Mouse (Mus musculus) hindbrain, embryonic 15.5 days (tissue): ENCODE measurements around the gene Cd82. TPM values are rescaled to one million over a fixed set of nuclear protein-coding genes. Genes with fewer than 3 reads are reported as not detected.
A peak's percentile ranks its signal among the peaks of the same experiment; 100 is the strongest.

Experiments
- ATAC-seq: fragments of 200-750 bp; cut with Nextera tagmentation; 2 replicates; pipeline ENCODE4 v1.8.0; 2017; ENCODE audit warnings: low read depth, moderate number of reproducible peaks, moderate TSS enrichment; ENCODE audit not compliant: low FRiP score
- H3K27ac ChIP-seq: fragments of 300-500 bp; sonication (generic); replicated peaks from 2 replicates; pipeline ENCODE4 v1.5.1; 2015; ENCODE audit warnings: mild to moderate bottlenecking, inconsistent platforms
- H3K27me3 ChIP-seq: fragments of 300-500 bp; sonication (generic); 2 replicates; pipeline ENCODE4 v1.6.1; 2015; ENCODE audit warnings: control low read depth, inconsistent platforms
- H3K36me3 ChIP-seq: fragments of 300-500 bp; sonication (generic); 2 replicates; pipeline ENCODE4 v1.6.1; 2015; ENCODE audit warnings: control low read depth, inconsistent platforms
- H3K4me1 ChIP-seq: fragments of 300-500 bp; sonication (generic); replicated peaks from 2 replicates; pipeline ENCODE4 v1.6.1; 2015; ENCODE audit warnings: control low read depth, inconsistent platforms
- H3K4me2 ChIP-seq: fragments of 300-500 bp; sonication (generic); 2 replicates; pipeline ENCODE4 v1.6.1; 2015; ENCODE audit warnings: moderate library complexity, mild to moderate bottlenecking, inconsistent platforms
- H3K4me3 ChIP-seq: fragments of 300-500 bp; sonication (generic); 2 replicates; pipeline ENCODE4 v1.5.1; 2015; ENCODE audit warnings: mild to moderate bottlenecking, inconsistent platforms
- H3K9ac ChIP-seq: fragments of 300-500 bp; sonication (generic); 2 replicates; pipeline ENCODE4 v1.6.1; 2015; ENCODE audit warnings: inconsistent platforms
- H3K9me3 ChIP-seq: fragments of 300-500 bp; sonication (generic); 2 replicates; pipeline ENCODE4 v1.6.1; 2016; ENCODE audit warnings: control low read depth, inconsistent platforms
- WGBS: fragments of 180-500 bp; shearing (Covaris S2); methylation state at CpG from one replicate; pipeline ENCODE4 v1.1.7; 2015; 5-methylcytosine and 5-hydroxymethylcytosine counted together
- polyA plus RNA-seq: library from polyadenylated mRNA; unstranded; fragments of >200 nt; fragmentation: Nextera tagmentation; extraction: Ambion mirVana; gene quantifications from 2 replicates; pipeline ENCODE4 v1.2.1, GENCODE M21; 2015

The Cd82 gene
- polyA plus RNA-seq, 1 experiment from 2014 or later, result 25.5 TPM

GRCm38 (mm10) chr2:93403267-93403666 is 59.7 kb downstream of the Cd82 start:
- no peak for ATAC-seq
- H3K4me1 ChIP-seq, result peaks cover 3% of the 10 kb centered on the region; the same call in 1 of the 2 replicates
- H3K27ac ChIP-seq, result no peak overlapping the region
- H3K9ac ChIP-seq, result no peak overlapping the region
- H3K27me3 ChIP-seq, result no peaks in the 10 kb centered on the region
- H3K4me3 ChIP-seq, result no peak overlapping the region
- H3K4me2 ChIP-seq, result no peak overlapping the region
- 83% methylated on average over 6 of the region's 6 CpGs for WGBS
- H3K9me3 ChIP-seq, result no peaks in the 10 kb centered on the region
- H3K36me3 ChIP-seq, result no peaks in the 10 kb centered on the region

- Histone ChIP-seq H3K27ac (no peak overlapping the region), H3K27me3 (no peaks in the 10 kb centered on the region), H3K36me3 (no peaks in the 10 kb centered on the region), H3K9ac (no peak overlapping the region), H3K4me1 (peaks cover 22% of the 10 kb centered on the region), H3K4me2 (no peak overlapping the region), H3K4me3 (no peak overlapping the region), H3K9me3 (no peaks in the 10 kb centered on the region)
- no peak for ATAC-seq
- 29% methylated on average over 6 of the region's 6 CpGs for WGBS
Observed at GRCm38 (mm10) chr2:93391198-93391597, 71.7 kb downstream of the Cd82 start.

GRCm38 (mm10) chr2:93390170-93390926 is 72.6 kb downstream of the Cd82 start:
- ATAC-seq, result peak; percentile 56; the same call in 1 of the 2 replicates
- H3K9ac ChIP-seq, result no peak overlapping the region
- H3K9me3 ChIP-seq, result no peaks in the 10 kb centered on the region
- no peaks in the 10 kb centered on the region for H3K36me3 ChIP-seq
- peaks cover 22% of the 10 kb centered on the region for H3K4me1 ChIP-seq
- 27% methylated on average over 11 of the region's 11 CpGs for WGBS
- no peaks in the 10 kb centered on the region for H3K27me3 ChIP-seq
- H3K4me3 ChIP-seq, result no peak overlapping the region
- no peak overlapping the region for H3K4me2 ChIP-seq
- H3K27ac ChIP-seq, result 0 out of 2 replicates have a peak overlapping the region, but pooled peaks have one; percentile 21

DNA sequence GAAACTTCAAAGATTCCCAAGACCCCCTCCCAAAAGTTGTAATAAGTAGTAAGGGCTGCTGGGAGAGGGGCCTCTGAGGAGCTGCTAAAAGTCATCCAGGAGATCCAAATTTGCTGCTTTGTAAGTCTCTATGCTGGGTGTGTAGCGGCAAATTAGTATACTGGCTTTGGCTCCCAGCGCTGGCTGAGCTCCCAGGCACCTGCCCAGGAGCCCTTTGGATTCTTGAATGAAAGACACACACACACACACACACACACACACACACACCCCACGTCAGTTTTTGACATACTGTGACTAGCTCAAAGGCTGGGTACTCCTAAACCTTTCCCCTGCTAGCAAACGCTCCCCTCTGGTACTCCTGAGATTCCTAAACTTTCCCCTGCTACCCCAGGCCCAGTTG is 76.0 kb downstream of the Cd82 start:
- H3K36me3 ChIP-seq, result no peaks in the 10 kb centered on the region
- WGBS, result 65% methylated on average over 4 of the region's 4 CpGs

DNA sequence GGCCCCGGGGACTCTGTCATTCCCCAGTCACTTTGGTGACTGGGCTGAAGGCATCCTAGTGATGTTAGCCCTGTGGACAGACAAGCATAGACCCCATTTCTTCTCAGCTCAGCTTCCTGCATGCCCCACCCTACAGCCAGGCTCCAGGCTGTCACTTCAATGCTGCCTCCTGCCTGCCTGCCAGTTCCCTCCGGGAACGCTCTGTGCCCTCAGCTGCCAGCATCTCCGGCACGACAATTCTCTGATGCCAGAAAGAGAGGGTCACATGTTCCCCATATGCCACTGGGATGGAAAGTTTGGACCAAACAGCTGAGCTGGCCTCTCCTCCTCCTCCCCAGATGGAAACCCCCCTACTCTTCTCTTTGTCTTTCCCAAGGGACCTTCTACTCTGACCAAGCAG is 79.1 kb downstream of the Cd82 start:
- ATAC-seq, result no peak
- Histone ChIP-seq H3K4me3 (no peak overlapping the region), H3K27ac (no peak overlapping the region)

More for the DNA sequence above, 76.0 kb downstream of the Cd82 start:
- Histone ChIP-seq H3K27me3 (no peaks in the 10 kb centered on the region), H3K4me3 (no peak overlapping the region), H3K4me1 (peaks cover 22% of the 10 kb centered on the region), H3K9me3 (no peaks in the 10 kb centered on the region), H3K27ac (no peak overlapping the region), H3K4me2 (no peak overlapping the region), H3K9ac (no peak overlapping the region)
- ATAC-seq, result no peak

DNA sequence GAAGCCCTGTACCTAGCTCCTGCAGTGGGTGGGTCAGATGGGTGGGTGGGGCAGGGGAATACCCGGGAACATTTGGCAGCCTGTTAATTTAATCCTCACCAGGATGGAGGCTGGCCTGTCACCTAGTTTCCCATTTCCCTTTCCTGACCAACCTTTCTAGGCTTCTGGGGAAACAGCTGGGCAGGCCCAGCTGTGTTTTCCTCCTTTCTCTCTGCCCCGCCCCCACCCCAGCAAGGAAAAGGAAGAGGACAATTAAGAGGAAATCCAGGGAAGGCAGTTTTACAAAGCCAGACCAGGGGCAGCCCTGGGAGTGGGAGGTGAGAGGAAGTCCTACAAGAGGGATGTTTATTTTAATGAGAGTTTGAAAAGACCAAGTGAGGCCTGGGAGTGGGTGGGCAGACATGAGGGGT is 82.3 kb downstream of the Cd82 start:
- no peak overlapping the region for H3K27ac ChIP-seq
- WGBS, result 36% methylated on average over 2 of the region's 2 CpGs

More for the DNA sequence above, 79.1 kb downstream of the Cd82 start:
- H3K4me2 ChIP-seq, result no peak overlapping the region
- H3K9ac ChIP-seq, result no peak overlapping the region
- no peaks in the 10 kb centered on the region for H3K9me3 ChIP-seq
- H3K4me1 ChIP-seq, result 0 out of 2 replicates have a peak, but pooled peaks cover under 1% of the 10 kb centered on the region
- H3K27me3 ChIP-seq, result no peaks in the 10 kb centered on the region
- no peaks in the 10 kb centered on the region for H3K36me3 ChIP-seq
- 46% methylated on average over 5 of the region's 5 CpGs for WGBS

GRCm38 (mm10) chr2:93377797-93378196 is 85.1 kb downstream of the Cd82 start:
- Histone ChIP-seq H3K4me2 (peak overlapping the region; percentile 27), H3K9ac (no peak overlapping the region), H3K4me1 (peaks cover 16% of the 10 kb centered on the region), H3K27me3 (no peaks in the 10 kb centered on the region), H3K36me3 (no peaks in the 10 kb centered on the region), H3K27ac (peak overlapping the region; percentile 69), H3K9me3 (no peaks in the 10 kb centered on the region), H3K4me3 (no peak overlapping the region)
- WGBS, result 24% methylated on average over 15 of the region's 15 CpGs
- 0 out of 2 replicates have a peak, but pooled peaks have one; percentile 36 for ATAC-seq

More for the DNA sequence above, 82.3 kb downstream of the Cd82 start:
- peaks cover 16% of the 10 kb centered on the region for H3K4me1 ChIP-seq
- H3K4me3 ChIP-seq, result no peak overlapping the region
- no peak for ATAC-seq
- no peaks in the 10 kb centered on the region for H3K9me3 ChIP-seq
- H3K9ac ChIP-seq, result no peak overlapping the region
- no peaks in the 10 kb centered on the region for H3K36me3 ChIP-seq
- H3K4me2 ChIP-seq, result no peak overlapping the region
- H3K27me3 ChIP-seq, result no peaks in the 10 kb centered on the region

GRCm38 (mm10) chr2:93377157-93377556 is 85.8 kb downstream of the Cd82 start:
- ATAC-seq, result no peak
- no peaks in the 10 kb centered on the region for H3K27me3 ChIP-seq
- H3K4me3 ChIP-seq, result no peak overlapping the region
- peaks cover 16% of the 10 kb centered on the region for H3K4me1 ChIP-seq
- no peaks in the 10 kb centered on the region for H3K9me3 ChIP-seq
- H3K9ac ChIP-seq, result no peak overlapping the region
- H3K36me3 ChIP-seq, result no peaks in the 10 kb centered on the region
- no peak overlapping the region for H3K4me2 ChIP-seq
- peak overlapping the region; percentile 69 for H3K27ac ChIP-seq
- WGBS, result 96% methylated on average over 3 of the region's 3 CpGs

DNA sequence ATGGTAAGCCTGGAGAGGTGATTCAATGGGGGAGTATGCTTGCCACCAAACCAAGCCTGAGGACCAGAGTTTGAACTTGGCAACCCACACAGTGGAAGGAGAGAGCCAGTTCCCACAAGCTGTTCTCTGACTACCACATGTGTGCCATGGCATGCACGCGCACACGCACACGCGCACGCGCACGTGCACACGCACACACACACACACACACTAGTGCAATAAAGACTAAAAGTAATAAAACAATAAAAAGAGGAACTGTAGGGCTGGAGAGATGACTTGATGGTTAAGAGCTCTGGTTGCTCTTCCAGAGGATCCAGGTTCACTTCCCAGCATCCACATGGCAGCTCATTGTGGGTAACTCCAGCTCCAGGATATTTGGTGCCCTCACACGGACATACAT is 90.1 kb downstream of the Cd82 start:
- ATAC-seq, result no peak
- 90% methylated on average over 10 of the region's 10 CpGs for WGBS
- H3K9me3 ChIP-seq, result no peaks in the 10 kb centered on the region
- H3K27me3 ChIP-seq, result no peaks in the 10 kb centered on the region
- H3K27ac ChIP-seq, result no peak overlapping the region
- H3K4me3 ChIP-seq, result no peak overlapping the region
- no peaks in the 10 kb centered on the region for H3K36me3 ChIP-seq
- H3K4me2 ChIP-seq, result no peak overlapping the region
- H3K4me1 ChIP-seq, result peaks cover 25% of the 10 kb centered on the region
- no peak overlapping the region for H3K9ac ChIP-seq

GRCm38 (mm10) chr2:93372097-93372571 is 90.8 kb downstream of the Cd82 start:
- no peaks in the 10 kb centered on the region for H3K9me3 ChIP-seq
- no peaks in the 10 kb centered on the region for H3K27me3 ChIP-seq
- no peak overlapping the region for H3K27ac ChIP-seq
- H3K36me3 ChIP-seq, result no peaks in the 10 kb centered on the region
- no peak overlapping the region for H3K4me2 ChIP-seq
- no peak overlapping the region for H3K4me3 ChIP-seq
- WGBS, result 21% methylated on average over 2 of the region's 6 CpGs
- H3K9ac ChIP-seq, result no peak overlapping the region
- peaks cover 19% of the 10 kb centered on the region for H3K4me1 ChIP-seq
- ATAC-seq, result no peak
